Mouse (Mus musculus) neural tube, embryonic 13.5 days (tissue): ENCODE measurements at regions not wholly inside any gene's neighbourhood (a gene's known extent, or its start where the extent isn't known, plus 50 kb on each side); places are given as distances from the start of the nearest gene placed in this dataset.

ENCODE experiments used
- ATAC-seq: fragments of 200-750 bp; cut with Nextera tagmentation; 2 replicates; pipeline ENCODE4 v1.8.0; 2017; ENCODE audit warnings: low read depth, mild to moderate bottlenecking, moderate TSS enrichment, moderate library complexity
- H3K27ac ChIP-seq: fragments of 300-500 bp; sonication (generic); replicated peaks from 2 replicates; pipeline ENCODE4 v1.5.1; 2015; ENCODE audit warnings: moderate library complexity, mild to moderate bottlenecking, inconsistent platforms
- H3K27me3 ChIP-seq: fragments of 300-500 bp; sonication (generic); 2 replicates; pipeline ENCODE4 v1.6.1; 2015; ENCODE audit warnings: mild to moderate bottlenecking, inconsistent platforms
- H3K36me3 ChIP-seq: fragments of 300-500 bp; sonication (generic); 2 replicates; pipeline ENCODE4 v1.6.1; 2015; ENCODE audit warnings: mild to moderate bottlenecking, inconsistent platforms
- H3K4me1 ChIP-seq: fragments of 300-500 bp; sonication (generic); replicated peaks from 2 replicates; pipeline ENCODE4 v1.6.1; 2015; ENCODE audit warnings: inconsistent platforms
- H3K4me2 ChIP-seq: fragments of 300-500 bp; sonication (generic); 2 replicates; pipeline ENCODE4 v1.6.1; 2015; ENCODE audit warnings: inconsistent platforms, mild to moderate bottlenecking, moderate library complexity
- H3K4me3 ChIP-seq: fragments of 300-500 bp; sonication (generic); 2 replicates; pipeline ENCODE4 v1.5.1; 2015; ENCODE audit warnings: mild to moderate bottlenecking, inconsistent platforms
- H3K9ac ChIP-seq: fragments of 300-500 bp; sonication (generic); 2 replicates; pipeline ENCODE4 v1.6.1; 2015; ENCODE audit warnings: moderate library complexity, mild to moderate bottlenecking, inconsistent platforms
- H3K9me3 ChIP-seq: fragments of 300-500 bp; sonication (generic); 2 replicates; pipeline ENCODE4 v1.6.1; 2016; ENCODE audit warnings: inconsistent platforms
- WGBS: fragments of 180-500 bp; shearing (Covaris S2); methylation state at CpG from one replicate; pipeline ENCODE4 v1.1.7; 2015; 5-methylcytosine and 5-hydroxymethylcytosine counted together

DNA sequence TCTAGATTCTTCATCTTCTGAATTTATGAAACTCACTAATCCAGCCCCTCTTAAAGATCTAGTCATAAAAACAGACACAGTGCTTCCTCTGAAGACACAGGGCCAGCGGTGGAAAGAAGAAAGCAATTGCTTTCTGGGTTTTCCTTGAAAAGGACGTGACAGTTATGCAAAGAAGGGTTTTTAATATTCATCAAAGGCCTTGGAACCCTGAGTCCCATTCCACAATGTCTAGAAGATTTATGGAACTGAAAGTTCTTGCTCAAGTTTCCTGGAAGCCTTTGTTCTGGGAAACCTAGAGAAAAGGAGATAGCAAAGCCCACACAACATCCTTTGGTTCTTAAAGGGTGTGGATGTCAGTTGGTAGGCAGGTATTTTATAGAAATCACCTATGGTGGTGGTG, 346.0 kb downstream of the Gm45692 start:
- 32% methylated on average over 2 of the region's 2 CpGs for WGBS
- Histone ChIP-seq H3K27ac (no peak overlapping the region), H3K36me3 (no peaks in the 10 kb centered on the region)

DNA sequence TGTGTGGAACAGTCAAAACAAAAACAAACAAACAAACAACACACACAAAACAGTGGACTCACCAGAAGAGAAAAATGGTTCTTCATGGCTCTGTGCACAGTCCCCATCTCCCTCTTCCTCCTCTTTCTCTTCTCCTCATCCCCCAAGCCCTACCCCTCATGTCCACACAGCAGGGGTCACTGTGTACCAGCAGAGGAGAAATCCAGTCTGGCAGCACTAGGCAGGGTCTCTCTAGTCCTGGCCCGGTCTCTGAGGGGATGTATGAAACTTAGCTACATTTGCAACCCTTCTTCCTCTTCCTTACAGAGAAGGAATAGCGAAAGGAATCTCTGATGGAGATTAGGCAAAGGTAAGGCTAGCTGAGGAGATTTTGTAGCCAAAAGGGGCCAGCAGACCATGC, 349.1 kb downstream of the Gm45692 start:
- H3K36me3 ChIP-seq: no peaks in the 10 kb centered on the region
- no peak overlapping the region for H3K4me3 ChIP-seq
- no peak for ATAC-seq
- H3K4me2 ChIP-seq: no peak overlapping the region
- 87% methylated on average over 2 of the region's 2 CpGs for WGBS
- no peak overlapping the region for H3K27ac ChIP-seq
- no peaks in the 10 kb centered on the region for H3K9me3 ChIP-seq
- H3K27me3 ChIP-seq: no peaks in the 10 kb centered on the region
- H3K4me1 ChIP-seq: peaks cover 37% of the 10 kb centered on the region
- H3K9ac ChIP-seq: no peak overlapping the region

More for the DNA sequence above, 346.0 kb downstream of the Gm45692 start:
- H3K9ac ChIP-seq: no peak overlapping the region
- no peak for ATAC-seq
- H3K27me3 ChIP-seq: no peaks in the 10 kb centered on the region
- H3K4me1 ChIP-seq: peaks cover 16% of the 10 kb centered on the region
- H3K4me3 ChIP-seq: no peak overlapping the region
- H3K4me2 ChIP-seq: no peak overlapping the region
- H3K9me3 ChIP-seq: no peaks in the 10 kb centered on the region

DNA sequence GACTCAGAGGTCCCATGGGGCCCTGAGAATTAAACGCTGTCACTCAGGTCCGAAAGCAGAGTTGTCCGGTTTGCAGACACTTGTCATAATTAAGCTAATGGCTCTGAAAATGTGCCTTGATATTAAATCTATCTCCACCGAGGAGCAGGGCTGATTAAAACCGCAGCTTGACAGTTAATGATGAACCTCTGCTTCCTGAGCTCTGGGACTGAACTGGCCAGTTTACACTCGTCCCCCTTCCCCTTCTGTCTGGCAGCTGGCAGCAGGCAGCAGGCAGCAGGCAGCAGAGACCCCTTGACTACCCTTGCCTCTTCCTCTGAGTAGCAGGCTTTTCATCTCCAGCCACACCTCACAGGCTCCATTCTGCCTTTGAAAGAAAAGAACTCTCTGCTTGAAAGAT, 350.4 kb downstream of the Gm45692 start:
- ATAC-seq: no peak
- 28% methylated on average over 6 of the region's 6 CpGs for WGBS

DNA sequence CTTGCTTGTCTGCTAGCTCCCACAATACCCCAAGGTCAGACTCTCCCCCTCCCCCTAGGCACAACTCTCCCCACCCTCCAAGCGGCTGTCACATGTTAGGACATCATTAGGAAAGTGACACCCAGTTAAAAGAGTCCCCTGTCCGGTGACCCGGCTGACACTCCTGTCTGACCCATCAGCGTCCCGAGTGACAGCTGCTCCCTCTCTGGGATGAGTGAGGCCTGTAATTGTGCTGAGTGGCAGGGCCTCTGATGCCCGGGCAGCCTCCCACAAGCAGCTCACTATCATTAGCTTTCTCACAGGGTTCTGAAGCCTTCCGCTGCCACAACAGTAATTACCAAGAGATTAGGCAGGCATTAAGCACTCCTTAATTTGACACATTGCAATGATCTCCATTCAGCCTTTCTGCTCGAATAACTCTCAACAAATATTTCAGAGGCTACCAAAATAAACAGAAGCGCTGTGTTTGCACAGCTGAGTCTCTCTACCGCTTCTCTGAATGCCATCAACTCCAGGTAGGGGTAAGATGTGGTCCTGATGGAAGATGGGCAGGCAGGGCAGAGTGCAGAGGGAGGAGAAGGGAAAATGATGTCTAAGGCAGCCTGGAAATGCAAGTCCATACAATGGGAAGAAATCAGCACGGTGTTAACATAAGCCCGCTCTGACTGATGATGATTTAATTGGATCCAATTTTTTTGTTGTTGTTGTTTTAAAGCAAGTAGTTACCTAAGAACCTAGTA, 352.6 kb downstream of the Gm45692 start:
- H3K4me3 ChIP-seq: no peak overlapping the region
- H3K27ac ChIP-seq: peak overlapping the region; percentile 34; the same call in 1 of the 2 replicates
- no peaks in the 10 kb centered on the region for H3K27me3 ChIP-seq
- no peak overlapping the region for H3K9ac ChIP-seq
- H3K4me2 ChIP-seq: no peak overlapping the region
- ATAC-seq: peak; percentile 52
- WGBS: 24% methylated on average over 12 of the region's 12 CpGs
- peaks cover 46% of the 10 kb centered on the region for H3K4me1 ChIP-seq
- no peaks in the 10 kb centered on the region for H3K9me3 ChIP-seq
- H3K36me3 ChIP-seq: no peaks in the 10 kb centered on the region

More for the DNA sequence above, 350.4 kb downstream of the Gm45692 start:
- no peak overlapping the region for H3K27ac ChIP-seq
- no peak overlapping the region for H3K4me3 ChIP-seq
- no peak overlapping the region for H3K9ac ChIP-seq
- no peaks in the 10 kb centered on the region for H3K36me3 ChIP-seq
- no peaks in the 10 kb centered on the region for H3K9me3 ChIP-seq
- H3K4me1 ChIP-seq: peaks cover 39% of the 10 kb centered on the region
- no peak overlapping the region for H3K4me2 ChIP-seq
- H3K27me3 ChIP-seq: no peaks in the 10 kb centered on the region

DNA sequence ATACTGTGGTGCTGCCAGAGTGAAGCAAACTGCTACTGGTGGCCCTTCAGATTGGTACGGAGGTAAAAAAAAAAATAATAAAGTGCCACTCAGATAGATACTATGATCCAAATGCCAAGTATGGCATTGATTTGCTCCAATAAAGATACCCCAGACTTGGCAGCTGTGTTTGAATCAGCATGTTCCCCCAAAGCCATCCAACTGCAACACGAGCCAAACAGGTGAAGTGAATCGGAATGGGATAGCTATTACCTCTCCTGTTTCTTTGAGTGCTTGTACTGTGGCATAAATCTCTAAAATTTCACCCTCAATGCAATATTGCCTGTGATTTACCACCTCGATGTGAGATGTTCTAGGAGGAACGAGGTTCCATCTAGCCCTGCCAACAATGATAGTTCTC, 365.4 kb downstream of the Gm45692 start:
- H3K27ac ChIP-seq: no peak overlapping the region
- H3K9ac ChIP-seq: no peak overlapping the region
- no peak overlapping the region for H3K4me2 ChIP-seq
- ATAC-seq: no peak
- H3K4me1 ChIP-seq: 0 out of 2 replicates have a peak, but pooled peaks cover 3% of the 10 kb centered on the region
- no peak overlapping the region for H3K4me3 ChIP-seq
- peaks cover 3% of the 10 kb centered on the region for H3K27me3 ChIP-seq
- WGBS: 93% methylated on average over 5 of the region's 5 CpGs
- no peaks in the 10 kb centered on the region for H3K36me3 ChIP-seq
- no peaks in the 10 kb centered on the region for H3K9me3 ChIP-seq

DNA sequence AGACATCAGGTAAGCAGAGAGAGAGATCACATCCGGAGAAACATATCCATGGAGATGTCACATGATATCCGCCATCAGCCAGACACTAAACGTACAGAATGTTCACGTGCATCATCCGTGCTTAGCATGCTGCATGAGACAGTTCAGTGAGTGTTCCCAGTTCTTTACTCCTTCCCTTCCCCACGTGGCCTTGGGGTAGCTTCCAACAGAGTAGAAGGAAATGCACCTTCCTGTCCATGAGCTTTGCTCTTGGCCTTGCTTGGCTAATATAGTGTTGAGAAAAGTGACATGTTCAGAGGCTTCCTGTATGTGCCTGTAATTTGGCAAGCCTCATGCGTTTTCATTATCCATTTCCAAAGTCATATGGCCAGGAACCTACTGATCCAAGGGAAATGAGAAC, 368.5 kb downstream of the Gm45692 start:
- no peak for ATAC-seq
- Histone ChIP-seq H3K4me2 (no peak overlapping the region), H3K9ac (no peak overlapping the region), H3K27me3 (peaks cover 3% of the 10 kb centered on the region), H3K27ac (no peak overlapping the region), H3K4me3 (no peak overlapping the region), H3K9me3 (no peaks in the 10 kb centered on the region), H3K4me1 (0 out of 2 replicates have a peak, but pooled peaks cover 3% of the 10 kb centered on the region), H3K36me3 (no peaks in the 10 kb centered on the region)
- WGBS: 92% methylated on average over 7 of the region's 7 CpGs

DNA sequence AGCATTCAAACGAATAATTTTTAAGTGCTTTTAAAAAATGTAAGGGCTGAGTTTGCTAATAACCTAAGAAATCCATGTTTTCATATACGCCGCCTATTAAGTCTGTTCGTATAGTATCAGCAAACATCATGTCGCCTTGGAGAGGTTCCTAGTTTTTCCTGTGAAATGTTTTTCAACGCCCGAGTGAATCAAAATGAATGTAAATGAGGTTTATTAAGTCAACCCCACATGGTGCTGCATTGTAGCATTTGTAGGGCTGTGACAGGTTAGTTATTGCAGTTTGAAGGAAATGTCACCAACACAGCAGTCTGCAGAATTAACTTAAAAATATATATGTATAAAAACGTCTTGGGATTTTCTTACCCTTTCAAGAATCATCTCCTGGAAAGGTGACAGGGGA, 369.3 kb downstream of the Gm45692 start:
- Histone ChIP-seq H3K4me2 (no peak overlapping the region), H3K4me3 (no peak overlapping the region), H3K4me1 (0 out of 2 replicates have a peak, but pooled peaks cover 3% of the 10 kb centered on the region), H3K9me3 (no peaks in the 10 kb centered on the region), H3K36me3 (no peaks in the 10 kb centered on the region), H3K27ac (no peak overlapping the region), H3K9ac (no peak overlapping the region), H3K27me3 (peaks cover 3% of the 10 kb centered on the region)
- ATAC-seq: no peak
- WGBS: 59% methylated on average over 8 of the region's 8 CpGs

DNA sequence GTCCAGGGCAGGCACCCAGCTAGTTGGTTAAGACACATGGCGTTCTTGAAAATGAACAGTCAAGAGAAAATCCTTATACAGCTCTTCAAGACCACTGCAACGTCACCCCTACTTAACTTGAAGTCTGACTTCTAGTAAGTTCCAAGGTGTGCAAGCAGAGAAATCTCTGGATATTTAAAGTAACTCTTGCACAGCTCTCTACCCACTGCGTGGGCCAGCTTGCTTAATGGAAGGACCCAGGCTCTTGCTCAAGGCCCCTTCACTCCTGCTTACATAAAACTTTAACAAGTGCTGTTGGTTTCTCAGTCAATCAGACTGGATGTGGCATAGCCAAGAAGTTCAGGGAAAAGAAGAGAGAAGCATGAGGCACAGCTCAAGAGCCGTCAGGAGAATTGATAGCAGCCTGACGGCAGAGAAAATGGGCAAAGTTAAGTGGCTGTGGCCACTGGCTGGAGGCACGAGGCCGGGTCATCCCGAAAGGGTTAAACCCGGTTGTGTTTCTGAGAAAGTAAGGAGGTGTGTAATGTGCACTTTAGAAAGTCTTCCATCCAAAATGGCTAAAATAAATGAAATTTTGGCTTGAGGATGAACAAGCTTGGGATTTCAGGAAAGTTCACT, 382.0 kb downstream of the Gm45692 start:
- no peaks in the 10 kb centered on the region for H3K36me3 ChIP-seq
- ATAC-seq: no peak
- peaks cover 4% of the 10 kb centered on the region; the same call in 1 of the 2 replicates for H3K27me3 ChIP-seq
- no peak overlapping the region for H3K27ac ChIP-seq
- no peak overlapping the region for H3K4me2 ChIP-seq
- no peak overlapping the region for H3K9ac ChIP-seq
- peaks cover 25% of the 10 kb centered on the region for H3K4me1 ChIP-seq
- 69% methylated on average over 9 of the region's 9 CpGs for WGBS
- H3K4me3 ChIP-seq: no peak overlapping the region
- H3K9me3 ChIP-seq: no peaks in the 10 kb centered on the region

DNA sequence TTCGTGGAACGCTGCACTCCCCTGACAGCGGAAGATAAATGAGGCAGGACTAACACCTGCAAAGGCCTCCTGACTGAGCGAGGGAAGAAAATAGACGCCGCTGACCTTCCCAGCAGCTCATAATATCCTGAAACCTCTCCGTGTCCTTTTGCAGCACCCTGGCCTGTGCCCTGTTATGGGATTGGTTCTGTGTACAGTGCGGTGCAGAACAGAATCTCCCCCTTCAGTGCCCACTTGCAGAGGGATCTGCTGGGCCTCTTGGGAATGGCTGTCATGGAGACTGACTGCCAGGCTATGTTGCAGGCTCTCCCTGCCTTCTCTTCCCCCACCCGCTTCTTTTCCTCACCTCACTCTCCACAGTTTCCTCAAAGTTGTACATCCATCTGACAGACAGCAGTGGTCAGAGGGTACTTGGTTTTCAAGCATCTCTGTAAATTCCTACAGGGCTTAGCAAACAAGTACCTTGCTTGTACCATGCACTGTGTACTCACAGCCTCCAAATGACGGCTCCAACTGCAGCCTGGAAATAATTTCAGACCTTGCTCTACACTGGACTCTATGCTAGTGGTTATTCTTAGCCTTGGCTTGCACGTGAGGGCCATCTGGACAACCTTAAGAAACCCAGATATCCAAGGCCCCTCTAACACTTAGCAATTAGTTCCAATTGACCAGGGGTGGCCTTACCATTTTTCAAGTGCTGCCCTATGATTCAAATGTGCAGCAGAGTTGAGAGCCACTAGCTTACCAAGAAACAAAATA, 382.7 kb downstream of the Gm45692 start:
- ATAC-seq: no peak
- peaks cover 25% of the 10 kb centered on the region for H3K4me1 ChIP-seq
- H3K9me3 ChIP-seq: no peaks in the 10 kb centered on the region
- no peak overlapping the region for H3K4me2 ChIP-seq
- H3K9ac ChIP-seq: no peak overlapping the region
- H3K27me3 ChIP-seq: peaks cover 4% of the 10 kb centered on the region; the same call in 1 of the 2 replicates
- WGBS: 46% methylated on average over 11 of the region's 11 CpGs
- H3K36me3 ChIP-seq: no peaks in the 10 kb centered on the region
- H3K4me3 ChIP-seq: no peak overlapping the region
- H3K27ac ChIP-seq: no peak overlapping the region

DNA sequence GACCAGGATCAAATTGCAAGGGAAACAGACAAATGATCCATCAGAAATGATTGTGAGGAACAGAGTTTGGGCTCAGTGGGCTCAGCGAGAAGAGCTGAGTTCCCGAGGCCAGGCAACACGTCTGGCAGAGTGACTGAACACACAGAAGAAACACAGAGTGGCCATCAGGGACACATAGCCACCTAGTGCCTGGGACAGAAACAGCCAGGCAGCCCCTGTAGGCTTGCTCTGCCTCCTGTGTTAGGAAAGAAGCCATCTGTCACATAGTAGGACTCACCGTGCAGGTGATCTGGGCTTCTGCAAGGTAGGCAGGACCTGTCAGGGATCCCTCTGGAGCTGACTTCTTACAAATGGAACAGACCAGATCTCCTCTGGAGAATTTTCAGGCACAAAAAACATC, 383.4 kb downstream of the Gm45692 start:
- ATAC-seq: no peak
- Histone ChIP-seq H3K9ac (no peak overlapping the region), H3K4me1 (peaks cover 29% of the 10 kb centered on the region), H3K27ac (no peak overlapping the region), H3K36me3 (no peaks in the 10 kb centered on the region), H3K4me3 (no peak overlapping the region), H3K9me3 (no peaks in the 10 kb centered on the region), H3K4me2 (no peak overlapping the region), H3K27me3 (peaks cover 4% of the 10 kb centered on the region; the same call in 1 of the 2 replicates)
- WGBS: 58% methylated on average over 4 of the region's 4 CpGs

DNA sequence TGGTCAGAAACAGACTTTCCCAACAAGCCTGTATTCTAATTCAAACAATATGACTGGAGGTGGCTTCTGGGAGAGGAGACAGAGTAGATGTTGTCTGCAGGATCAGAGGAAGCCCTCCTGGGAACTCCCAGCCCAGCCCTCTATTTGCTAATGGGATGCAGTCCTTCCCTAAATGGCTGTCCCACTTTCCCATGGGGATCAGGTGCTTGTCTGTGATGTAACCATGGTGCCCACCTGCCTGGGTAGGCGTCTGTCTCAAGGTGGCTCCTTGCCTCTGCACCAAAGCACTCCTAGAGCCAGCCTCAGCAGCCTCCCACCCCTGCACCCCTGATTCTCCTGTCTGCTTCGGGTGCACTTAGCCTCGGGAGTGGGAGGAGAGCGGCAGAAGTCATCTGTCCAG, 384.6 kb downstream of the Gm45692 start:
- H3K9me3 ChIP-seq: no peaks in the 10 kb centered on the region
- H3K27me3 ChIP-seq: peaks cover 4% of the 10 kb centered on the region; the same call in 1 of the 2 replicates
- H3K4me2 ChIP-seq: no peak overlapping the region
- H3K4me1 ChIP-seq: peaks cover 38% of the 10 kb centered on the region
- no peak overlapping the region; the same call in 1 of the 2 replicates for H3K27ac ChIP-seq
- no peaks in the 10 kb centered on the region for H3K36me3 ChIP-seq
- no peak overlapping the region for H3K4me3 ChIP-seq
- H3K9ac ChIP-seq: no peak overlapping the region
- 41% methylated on average over 4 of the region's 4 CpGs for WGBS
- ATAC-seq: peak; percentile 34; the same call in 1 of the 2 replicates
